Mouse (Mus musculus) central nervous system, embryonic 11.5 days (tissue): ENCODE results near the gene Zbtb14. TPM values are rescaled to one million over a fixed set of nuclear protein-coding genes. Genes with fewer than 3 reads are reported as not detected.

ENCODE experiments used
- polyA plus RNA-seq: library from polyadenylated mRNA; depleted of rRNA; stranded (reverse); fragments of >200 nt; gene quantifications from 2 replicates; pipeline ENCODE4 v1.2.3, GENCODE M21; 2012; rRNA removed

The Zbtb14 gene
- 20.4 and 20.9 TPM in 2 replicates for polyA plus RNA-seq

GRCm38 (mm10) chr17:69382511-69383100 is at the start of gene Zbtb14:
Gene Zbtb14, plus strand, starts transcription at chr17:69383050.

GRCm38 (mm10) chr17:69438990-69439491 is 56.2 kb downstream of the Zbtb14 start, which contains the start of gene Akain1:
Gene Akain1, plus strand, starts transcription at chr17:69439326.

Other genes starting within 250 kb of the Zbtb14 start
- gene Akain1, start 56.3 kb downstream of the Zbtb14 start, polyA plus RNA-seq = 0.02 and 0.06 TPM in 2 replicates